Mouse (Mus musculus) ES-E14 (cell line): ENCODE measurements around the gene Tapt1. TPM values are rescaled to one million over a fixed set of nuclear protein-coding genes. Genes with fewer than 3 reads are reported as not detected.
"Not testable (repeated sequence)": the region's sequence is repeated elsewhere in the genome, so short reads cannot be mapped to it uniquely, and the experiment has no call there.

ENCODE experiments used
- DNase-seq: peaks from one replicate; pipeline ENCODE4 v3.0.0-alpha.2; 2013; ENCODE audit warnings: low read depth, low spot score
- H3K27ac ChIP-seq: 2 replicates; pipeline ENCODE4 v1.5.1; 2012; ENCODE audit warnings: low read depth, mild to moderate bottlenecking, low read length, moderate library complexity, mixed read lengths; ENCODE audit not compliant: poor library complexity, insufficient read depth, severe bottlenecking
- H3K36me3 ChIP-seq: 2 replicates; pipeline ENCODE4 v1.6.1; 2012; ENCODE audit warnings: mild to moderate bottlenecking, low read length, moderate library complexity, mixed read lengths; ENCODE audit not compliant: control insufficient read depth, poor library complexity, insufficient read depth, severe bottlenecking
- H3K4me1 ChIP-seq, 2 experiments: fragments of 150-350 bp in 1 of 2; sonication (generic) in 1 of 2; 2 replicates each; pipeline ENCODE4 v1.6.1; 2012; ENCODE audit warnings: low read length in 2 of 2, mild to moderate bottlenecking in 1 of 2, mixed read lengths in 1 of 2; ENCODE audit not compliant: control insufficient read depth in 2 of 2, insufficient read depth in 2 of 2, poor library complexity in 1 of 2
- H3K4me3 ChIP-seq, 2 experiments: fragments of 150-350 bp in 1 of 2; sonication (generic) in 1 of 2; 2 replicates each; pipeline ENCODE4 v1.5.1; 2012; ENCODE audit warnings: low read length in 2 of 2, low read depth in 1 of 2, mild to moderate bottlenecking in 1 of 2, mixed read lengths in 1 of 2; ENCODE audit not compliant: insufficient read depth in 1 of 2, poor library complexity in 1 of 2, severe bottlenecking in 1 of 2
- H3K9ac ChIP-seq: 2 replicates; pipeline ENCODE4 v1.6.1; 2012; ENCODE audit warnings: low read depth, mild to moderate bottlenecking, low read length, mixed read lengths; ENCODE audit not compliant: poor library complexity, insufficient read depth, severe bottlenecking
- H3K9me3 ChIP-seq: fragments of 150-350 bp; sonication (generic); 2 replicates; pipeline ENCODE4 v1.6.1; 2012; ENCODE audit warnings: low read depth, mild to moderate bottlenecking, low read length; ENCODE audit not compliant: control insufficient read depth, insufficient read depth
- CHD2 ChIP-seq: IDR thresholded peaks from 2 replicates; pipeline ENCODE4 v1.6.1; 2014; ENCODE audit warnings: mild to moderate bottlenecking, low read depth, low read length, inconsistent platforms
- HCFC1 ChIP-seq: IDR thresholded peaks from 2 replicates; pipeline ENCODE4 v1.6.1; 2012; ENCODE audit warnings: low read length, inconsistent platforms, borderline replicate concordance; ENCODE audit not compliant: insufficient read depth
- MAFK ChIP-seq: IDR thresholded peaks from 2 replicates; pipeline ENCODE4 v1.6.1; 2014; ENCODE audit warnings: mild to moderate bottlenecking, low read depth, low read length, inconsistent platforms; ENCODE audit not compliant: insufficient read depth
- ZC3H11A ChIP-seq: IDR thresholded peaks from 2 replicates; pipeline ENCODE4 v1.6.1; 2012; ENCODE audit warnings: low read depth, mild to moderate bottlenecking, inconsistent platforms, low read length, borderline replicate concordance
- ZNF384 ChIP-seq: IDR thresholded peaks from 2 replicates; pipeline ENCODE4 v1.6.1; 2012; ENCODE audit warnings: low read depth, low read length, inconsistent platforms
- in situ Hi-C, 2 experiments: fragments of 600-800 bp; cut with MboI; formaldehyde crosslinking; loops; one replicate each; pipeline ENCODE4 v1.15.1; 2025; ENCODE audit warnings: low sequenced_read_pairs in 2 of 2, inconsistent platforms in 1 of 2; ENCODE audit not compliant: unreplicated experiment in 2 of 2
- total RNA-seq: library from RNA; depleted of rRNA; stranded (reverse); fragments of 300-350 nt; gene quantifications from 2 replicates; pipeline ENCODE4 v1.2.3, GENCODE M21; 2012; rRNA removed

The Tapt1 gene
- total RNA-seq, 1 experiment: 25.9 TPM

DNA sequence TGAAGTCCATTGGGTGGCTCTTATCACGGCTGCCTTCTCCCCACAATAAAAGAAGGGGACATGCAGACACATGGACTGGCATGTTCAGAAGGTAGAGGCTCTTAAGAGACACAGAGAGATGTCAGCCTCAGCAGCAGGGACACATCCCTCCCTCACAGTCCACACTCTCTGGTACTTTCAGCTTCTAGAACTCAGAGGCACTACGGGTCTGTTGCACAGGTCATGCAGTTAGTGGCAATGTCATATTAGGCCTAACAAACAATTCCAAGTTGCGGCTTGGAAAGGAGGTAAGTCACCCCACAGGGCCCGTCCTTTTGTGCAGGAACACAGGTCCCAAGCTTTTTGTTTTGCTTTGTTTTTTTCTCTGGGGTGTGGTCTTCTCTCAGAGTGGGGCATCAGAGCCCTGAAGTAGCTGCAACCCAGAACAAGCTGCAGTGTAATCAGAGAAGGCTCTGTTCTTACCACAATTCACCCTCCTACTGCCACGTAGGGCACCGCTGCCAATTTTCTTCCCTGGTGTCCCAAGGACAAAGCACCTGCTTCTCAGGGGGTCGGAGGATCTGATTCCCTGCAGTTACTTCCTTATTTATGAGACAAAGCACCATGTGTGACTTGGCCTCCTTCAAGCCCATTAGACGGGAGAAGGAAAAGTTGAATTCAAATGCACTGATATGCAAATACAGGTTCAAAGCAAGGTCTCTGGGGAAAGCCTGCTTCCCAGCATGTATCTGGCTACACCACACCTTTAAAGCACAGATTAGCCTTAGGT is 82.8 kb downstream of the Tapt1 start:
- no peak for TF ChIP-seq CHD2
- TF ChIP-seq ZC3H11A: no peak
- peak overlapping the region; percentile 32 for H3K27ac ChIP-seq
- H3K36me3 ChIP-seq: no peaks in the 10 kb centered on the region
- in situ Hi-C loops: no loop called here
- no peak overlapping the region for H3K4me3 ChIP-seq
- no peak overlapping the region for H3K9ac ChIP-seq
- peaks cover 2 to 11% of the 10 kb centered on the region in 2 experiments; a peak in 2 of 4 replicates for H3K4me1 ChIP-seq
- DNase-seq: peak; percentile 50
- no peaks in the 10 kb centered on the region for H3K9me3 ChIP-seq

DNA sequence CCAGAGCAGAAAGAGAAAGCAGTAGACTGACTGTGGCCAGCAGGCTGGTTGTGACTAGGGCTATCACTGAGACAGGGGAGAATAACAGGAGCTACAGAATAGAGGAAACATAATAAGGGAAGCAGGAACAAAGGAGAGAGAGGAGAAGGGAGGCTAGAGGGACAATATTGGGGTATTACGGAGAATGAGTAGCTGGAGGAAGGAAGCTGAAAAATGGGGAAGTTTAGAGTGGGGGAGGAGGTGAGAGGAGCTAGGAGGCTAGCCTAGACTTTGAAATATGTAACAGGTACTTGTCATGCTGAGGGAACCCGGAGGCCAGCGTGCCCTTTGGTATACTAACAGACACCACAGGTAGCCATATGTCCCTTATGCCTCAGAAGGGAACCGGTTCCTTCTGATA is 98.9 kb downstream of the Tapt1 start:
- Histone ChIP-seq H3K9ac (no peak overlapping the region), H3K4me3 (no peak overlapping the region), H3K36me3 (no peaks in the 10 kb centered on the region), H3K4me1 (peaks cover 0 to 10% of the 10 kb centered on the region in 2 experiments; a peak in 2 of 4 replicates), H3K27ac (no peak overlapping the region), H3K9me3 (no peaks in the 10 kb centered on the region)
- TF ChIP-seq MAFK: no peak
- TF ChIP-seq ZNF384: no peak
- no peak for TF ChIP-seq ZC3H11A
- no peak for TF ChIP-seq CHD2
- no peak for TF ChIP-seq HCFC1
- in situ Hi-C loops: no loop called here
- no peak for DNase-seq

- in situ Hi-C loops, H3K27ac ChIP-seq, DNase-seq, H3K36me3 ChIP-seq, H3K4me3 ChIP-seq, H3K9ac ChIP-seq, H3K9me3 ChIP-seq: not testable (repeated sequence)
- H3K4me1 ChIP-seq: peaks cover 0 to 10% of the 10 kb centered on the region in 2 experiments; a peak in 2 of 4 replicates
Observed at GRCm38 (mm10) chr5:44126574-44126973, 99.9 kb downstream of the Tapt1 start.

Other genes starting within 250 kb of the Tapt1 start
- 41.1 and 55.9 TPM in 2 replicates for gene Fgfbp1, start 244.8 kb downstream of the Tapt1 start, total RNA-seq
- 12.7 and 13.7 TPM in 2 replicates for gene Prom1, start 124.6 kb downstream of the Tapt1 start, total RNA-seq